In genomic region chr11:119151073-119151607, GRCm38 (mm10) we compare ENCODE assay signal across 12 mouse cellular contexts.
DNase-seq lines count a peak whose midpoint lies in the region; ATAC-seq and TF ChIP-seq lines count a peak whose summit lies in the region.
"Had no signal": no experiment of that assay in that cellular context is flagged by ENCODE, and none has a peak within 500 bp of the region (broad histone marks: within the 10 kb centered on the region; RNA-seq: fewer than 3 reads in every experiment).

No protein-coding gene starts in this region.

- WGBS in hindbrain, embryonic 10.5 days, result 93% methylated on average over 10 of the region's 10 CpGs
- 91% methylated on average over 10 of the region's 10 CpGs for WGBS in hindbrain, embryonic 11.5 days

- no peak overlapping the region for H3K9ac ChIP-seq in hindbrain, embryonic 11.5 days (ENCODE audit: low read depth, low read length)
- H3K9ac ChIP-seq in CH12.LX (ENCODE audit: insufficient read depth, low read depth), result peak overlapping the region; percentile 8
- H3K9ac ChIP-seq: limb, embryonic 12.5 days; liver, embryonic 14.5 days had no signal

- no peak for DNase-seq in hindbrain, embryonic 10.5 days (ENCODE audit: low spot score)
- DNase-seq in hindbrain, embryonic 11.5 days (ENCODE audit: low spot score), result no peak
- peak; percentile 43 for DNase-seq in CD4-positive helper T cell, adult 2 months (ENCODE audit: low read depth, low spot score)
- DNase-seq in CH12.LX (ENCODE audit: extremely low read depth), result no peak
- peak; percentile 28 for DNase-seq in induced T-regulatory cell, adult 2 months (ENCODE audit: low read depth)
- DNase-seq in ovary, adult 18-20 months (ENCODE audit: low spot score), result no peak
- no peak for DNase-seq in cerebellum, adult 9-10 months
- DNase-seq: cerebellum, postnatal 14 days; lung, postnatal 36 days had no signal

- peak overlapping the region; percentile 66 for H3K27ac ChIP-seq in hindbrain, embryonic 10.5 days
- no peak overlapping the region for H3K27ac ChIP-seq in hindbrain, embryonic 11.5 days (ENCODE audit: low read depth, low read length)
- peak overlapping the region; percentile 79 for H3K27ac ChIP-seq in CH12.LX (ENCODE audit: insufficient read depth, low read depth)
- H3K27ac ChIP-seq: limb, embryonic 12.5 days; liver, embryonic 14.5 days had no signal

- peaks cover 95% of the 10 kb centered on the region for H3K36me3 ChIP-seq in hindbrain, embryonic 10.5 days
- peaks cover 6% of the 10 kb centered on the region for H3K36me3 ChIP-seq in hindbrain, embryonic 11.5 days (ENCODE audit: control insufficient read depth, insufficient read depth, low read length)
- H3K36me3 ChIP-seq in CH12.LX (replicated peaks in 1 of 2; ENCODE audit: control insufficient read depth in 1 of 2, insufficient read depth in 1 of 2, low read length in 1 of 2), result peaks cover 17 to 18% of the 10 kb centered on the region in 2 experiments

- TF ChIP-seq CTCF in CH12.LX (conservative IDR thresholded peaks at IDR 0.05 in 1 of 2, IDR thresholded peaks at IDR 0.05 in 1 of 2; ENCODE audit: low read depth in 2 of 2, low read length in 2 of 2), result no peak

- peaks cover 14% of the 10 kb centered on the region for H3K27me3 ChIP-seq in hindbrain, embryonic 10.5 days (ENCODE audit: insufficient read depth, poor library complexity, severe bottlenecking)
- H3K27me3 ChIP-seq in hindbrain, embryonic 11.5 days (ENCODE audit: control insufficient read depth, insufficient read depth, low read length), result 0 out of 2 replicates have a peak, but pooled peaks cover 3% of the 10 kb centered on the region
- H3K27me3 ChIP-seq in CH12.LX (replicated peaks), result peaks cover 12% of the 10 kb centered on the region

- TF ChIP-seq EP300 in CH12.LX (IDR thresholded peaks at IDR 0.05; ENCODE audit: low read length), result no peak

- no peak overlapping the region for H3K4me3 ChIP-seq in hindbrain, embryonic 10.5 days
- H3K4me3 ChIP-seq in hindbrain, embryonic 11.5 days (ENCODE audit: low read depth, low read length), result no peak overlapping the region
- H3K4me3 ChIP-seq in CH12.LX (replicated peaks in 1 of 3; ENCODE audit: low read depth in 2 of 3, low read length in 2 of 3, poor library complexity in 1 of 3), result peak overlapping the region; percentile 18 to 45 (median 42)
- H3K4me3 ChIP-seq: erythroblast, embryonic 14.5 days; limb, embryonic 12.5 days had no signal

- TF ChIP-seq POLR2A in CH12.LX (IDR thresholded peaks at IDR 0.05; ENCODE audit: low read depth, low read length), result no peak

- in situ Hi-C loops in CH12.LX (cut with MboI; ENCODE audit: low pct_ligation_motif_present, low pct_unique_long_range_greater_than_20kb, low sequenced_read_pairs), result loop anchor here (5.0 kb wide), 1 partner anchor 36 kb away; no protein-coding TSS in a partner anchor

- H3K4me2 ChIP-seq in hindbrain, embryonic 11.5 days (replicated peaks; ENCODE audit: low read depth, low read length), result no peak overlapping the region
- peak overlapping the region; percentile 47 for H3K4me2 ChIP-seq in CH12.LX (ENCODE audit: insufficient read depth, low read depth, poor library complexity, severe bottlenecking)
- H3K4me2 ChIP-seq: limb, embryonic 12.5 days had no signal

- dilution Hi-C loops in CH12.LX (cut with MboI; ENCODE audit: extremely low pct_ligation_motif_present, extremely low pct_unique_long_range_greater_than_20kb, low sequenced_read_pairs), result no loop called here

- H3K9me3 ChIP-seq in hindbrain, embryonic 10.5 days, result no peaks in the 10 kb centered on the region
- no peaks in the 10 kb centered on the region for H3K9me3 ChIP-seq in hindbrain, embryonic 11.5 days (ENCODE audit: control insufficient read depth, low read length)
- H3K9me3 ChIP-seq in CH12.LX (replicated peaks; ENCODE audit: low read length), result no peaks in the 10 kb centered on the region
- H3K9me3 ChIP-seq: limb, embryonic 12.5 days had no signal

- H3K79me2 ChIP-seq in CH12.LX (replicated peaks; ENCODE audit: control insufficient read depth, extremely low read depth, insufficient read depth, poor library complexity, severe bottlenecking), result no peaks in the 10 kb centered on the region

- no peak for ATAC-seq in hindbrain, embryonic 11.5 days (ENCODE audit: low FRiP score)

- no peak for TF ChIP-seq RAD21 in CH12.LX (IDR thresholded peaks at IDR 0.05; ENCODE audit: low read depth, low read length)

- H3K4me1 ChIP-seq in hindbrain, embryonic 10.5 days (replicated peaks), result peaks cover 49% of the 10 kb centered on the region
- H3K4me1 ChIP-seq in hindbrain, embryonic 11.5 days (replicated peaks; ENCODE audit: control insufficient read depth, insufficient read depth, low read length), result peaks cover 1% of the 10 kb centered on the region
- H3K4me1 ChIP-seq in CH12.LX (ENCODE audit: control insufficient read depth in 1 of 2, insufficient read depth in 2 of 2), result peaks cover 59 to 72% of the 10 kb centered on the region in 2 experiments

TF ChIP-seq in CH12.LX, 34 proteins besides CTCF, POLR2A, EP300 and RAD21:
- TF ChIP-seq BHLHE40 (IDR thresholded peaks at IDR 0.05; ENCODE audit: low read depth, low read length) (peak; percentile 90), SIN3A (IDR thresholded peaks at IDR 0.05; ENCODE audit: low read length) (peak; percentile 10), ELF1 (IDR thresholded peaks at IDR 0.05; ENCODE audit: low read depth, low read length) (peak; percentile 10; the same call in 1 of the 2 replicates), ZKSCAN1 (IDR thresholded peaks at IDR 0.05; ENCODE audit: borderline replicate concordance, low read depth, low read length) (no peak), MXI1 (IDR thresholded peaks at IDR 0.05; ENCODE audit: low read depth, low read length) (0 out of 2 replicates have a peak, but pooled peaks have one; percentile 35), TCF12 (IDR thresholded peaks at IDR 0.05; ENCODE audit: low read depth, low read length) (0 out of 2 replicates have a peak, but pooled peaks have one; percentile 30), MAX (IDR thresholded peaks at IDR 0.05; ENCODE audit: low read length) (peak; percentile 76), NELFE (IDR thresholded peaks at IDR 0.05; ENCODE audit: low read depth, low read length) (no peak), CHD1 (IDR thresholded peaks at IDR 0.05; ENCODE audit: low read depth, low read length) (peak; percentile 79; the same call in 1 of the 2 replicates), RCOR1 (conservative IDR thresholded peaks at IDR 0.05; ENCODE audit: low read depth, low read length) (0 out of 2 replicates have a peak, but pooled peaks have one; percentile 28), JUND (conservative IDR thresholded peaks at IDR 0.05; ENCODE audit: low read depth, low read length) (no peak)

Comparison
In these comparisons a context has a peak if more than half of its experiments do, and no peak if none do; other contexts are left out.
1. DNase-seq: peak in CD4-positive helper T cell, adult 2 months (single experiment) and induced T-regulatory cell, adult 2 months (single experiment); none in hindbrain, embryonic 10.5 days (single experiment), hindbrain, embryonic 11.5 days (single experiment), CH12.LX (single experiment), ovary, adult 18-20 months (single experiment) and cerebellum, adult 9-10 months (single experiment).
2. H3K4me3 ChIP-seq: peak in CH12.LX (3 of 3); none in hindbrain, embryonic 10.5 days (single experiment) and hindbrain, embryonic 11.5 days (single experiment).